Mouse (Mus musculus): ENCODE measurements at regions not wholly inside any gene's neighbourhood (a gene's known extent, or its start where the extent isn't known, plus 50 kb on each side); places are given as distances from the start of the nearest gene placed in this dataset.

- no peak for DNase-seq (ENCODE audit: low spot score)
Measured at GRCm38 (mm10) chr9:101670111-101670510, 191.5 kb upstream of the 9630041A04Rik start.

GRCm38 (mm10) chr9:101649816-101650215, 211.8 kb upstream of the 9630041A04Rik start:
- no peak for DNase-seq (ENCODE audit: low spot score)

GRCm38 (mm10) chr9:101641524-101641923, 220.1 kb upstream of the 9630041A04Rik start:
- DNase-seq (ENCODE audit: low spot score), result no peak

- DNase-seq (ENCODE audit: low spot score), result no peak
Measured at GRCm38 (mm10) chr9:101640598-101640997, 221.0 kb upstream of the 9630041A04Rik start.

- no peak for DNase-seq (ENCODE audit: low spot score)
Measured at GRCm38 (mm10) chr9:101616261-101616660, 245.4 kb upstream of the 9630041A04Rik start.

GRCm38 (mm10) chr9:101615176-101615575, 246.5 kb upstream of the 9630041A04Rik start:
- no peak for DNase-seq (ENCODE audit: low spot score)

GRCm38 (mm10) chr9:101613933-101614332, 247.7 kb upstream of the 9630041A04Rik start:
- peak; percentile 34 for DNase-seq (ENCODE audit: low spot score)

- no peak for DNase-seq (ENCODE audit: low spot score)
Measured at GRCm38 (mm10) chr9:101613471-101613870, 248.2 kb upstream of the 9630041A04Rik start.

GRCm38 (mm10) chr9:101612971-101613370, 248.7 kb upstream of the 9630041A04Rik start:
- no peak for DNase-seq (ENCODE audit: low spot score)

- no peak for DNase-seq (ENCODE audit: low spot score)
Measured at GRCm38 (mm10) chr9:101612571-101612970, 249.1 kb upstream of the 9630041A04Rik start.

GRCm38 (mm10) chr9:101611481-101611880, 250.2 kb upstream of the 9630041A04Rik start:
- no peak for DNase-seq (ENCODE audit: low spot score)

GRCm38 (mm10) chr9:101610806-101611443, 250.7 kb upstream of the 9630041A04Rik start:
- no peak for DNase-seq (ENCODE audit: low spot score)

GRCm38 (mm10) chr9:101610338-101610737, 251.3 kb upstream of the 9630041A04Rik start:
- DNase-seq (ENCODE audit: low spot score), result no peak

GRCm38 (mm10) chr9:101602799-101603198, 258.8 kb upstream of the 9630041A04Rik start:
- DNase-seq (ENCODE audit: low spot score), result no peak

- no peak for DNase-seq (ENCODE audit: low spot score)
Measured at GRCm38 (mm10) chr9:101596898-101597297, 264.7 kb upstream of the 9630041A04Rik start.

GRCm38 (mm10) chr9:101595101-101595650, 266.5 kb upstream of the 9630041A04Rik start:
- DNase-seq (ENCODE audit: low spot score), result no peak

GRCm38 (mm10) chr9:101592621-101593020, 269.0 kb upstream of the 9630041A04Rik start:
- no peak for DNase-seq (ENCODE audit: low spot score)

GRCm38 (mm10) chr9:101591681-101592080, 270.0 kb upstream of the 9630041A04Rik start:
- no peak for DNase-seq (ENCODE audit: low spot score)

- no peak for DNase-seq (ENCODE audit: low spot score)
Measured at GRCm38 (mm10) chr9:101590310-101590709, 271.3 kb upstream of the 9630041A04Rik start.

GRCm38 (mm10) chr9:101581064-101581463, 280.6 kb upstream of the 9630041A04Rik start:
- no peak for DNase-seq (ENCODE audit: low spot score)

- DNase-seq (ENCODE audit: low spot score), result no peak
Measured at GRCm38 (mm10) chr9:101570714-101571113, 290.9 kb upstream of the 9630041A04Rik start.

- DNase-seq (ENCODE audit: low spot score), result no peak
Measured at GRCm38 (mm10) chr9:101563196-101563595, 298.4 kb upstream of the 9630041A04Rik start.

- DNase-seq (ENCODE audit: low spot score), result no peak
Measured at GRCm38 (mm10) chr9:101559366-101559765, 302.3 kb upstream of the 9630041A04Rik start.
